Mouse (Mus musculus): ENCODE data around the gene Harbi1.
"Not testable (repeated sequence)": the region's sequence is repeated elsewhere in the genome, so short reads cannot be mapped to it uniquely, and the experiment has no call there.

Gene Harbi1

DNA sequence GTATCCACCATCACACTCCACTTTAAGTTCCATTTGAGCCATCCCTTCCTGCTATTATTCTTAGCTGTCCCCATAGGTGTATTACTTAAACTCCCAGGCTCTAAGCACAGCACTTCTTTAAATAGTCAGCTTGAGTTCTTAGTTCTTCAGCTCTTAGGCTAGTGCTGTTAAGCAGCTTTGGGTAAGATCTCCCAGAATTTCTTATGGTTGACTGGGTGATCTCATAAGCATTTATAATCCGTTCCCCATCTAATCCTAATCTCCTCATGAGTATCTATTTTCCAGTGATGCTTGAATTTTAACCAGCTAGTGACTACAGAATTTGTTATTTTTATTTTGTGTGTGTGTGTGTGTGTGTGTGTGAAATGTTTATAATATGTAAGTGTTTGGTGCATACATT is 4.3 kb downstream of the Harbi1 start:
- DNase-seq (ENCODE audit: low read depth, low spot score), result no peak

DNA sequence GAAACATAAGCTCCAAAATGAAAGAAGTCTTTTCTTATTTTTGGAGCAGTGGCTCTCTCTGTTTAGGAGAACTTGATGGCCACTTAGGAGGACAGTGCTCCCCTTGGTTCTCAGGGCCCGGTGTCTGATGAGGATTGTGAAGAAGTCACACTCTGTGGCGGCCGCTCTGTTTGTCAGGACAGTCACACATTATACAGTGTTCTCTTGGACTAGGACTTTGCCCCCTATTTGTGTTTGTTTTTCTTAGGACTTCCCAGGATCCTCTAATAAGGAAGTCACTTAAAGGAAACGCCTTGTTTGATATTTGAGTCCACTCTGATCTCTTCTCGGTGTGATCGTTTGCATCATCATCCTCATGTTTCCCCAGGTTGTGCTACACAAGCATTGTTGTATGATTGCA is 7.6 kb downstream of the Harbi1 start:
- no peak for DNase-seq (ENCODE audit: low read depth, low spot score)

DNA sequence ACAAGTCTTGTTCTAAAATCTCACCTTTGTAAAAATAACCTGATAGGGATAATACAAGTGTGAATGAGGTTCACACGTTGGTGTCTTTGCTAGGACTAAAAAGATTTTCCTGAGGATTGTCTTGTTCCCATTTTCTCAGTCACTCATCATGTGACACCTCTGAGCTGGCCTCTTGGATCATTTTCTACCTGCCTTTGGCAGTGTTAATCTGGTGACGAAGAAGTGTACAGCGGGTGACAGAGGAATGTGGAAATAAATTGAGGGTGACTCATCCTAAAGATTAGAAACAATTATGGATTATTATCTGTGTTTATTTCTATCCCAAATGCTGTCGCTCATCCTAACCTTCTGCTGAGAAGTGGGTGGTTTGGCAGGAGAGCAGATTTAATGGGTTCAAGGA is 12.7 kb downstream of the Harbi1 start:
- DNase-seq (ENCODE audit: low read depth, low spot score), result no peak

DNA sequence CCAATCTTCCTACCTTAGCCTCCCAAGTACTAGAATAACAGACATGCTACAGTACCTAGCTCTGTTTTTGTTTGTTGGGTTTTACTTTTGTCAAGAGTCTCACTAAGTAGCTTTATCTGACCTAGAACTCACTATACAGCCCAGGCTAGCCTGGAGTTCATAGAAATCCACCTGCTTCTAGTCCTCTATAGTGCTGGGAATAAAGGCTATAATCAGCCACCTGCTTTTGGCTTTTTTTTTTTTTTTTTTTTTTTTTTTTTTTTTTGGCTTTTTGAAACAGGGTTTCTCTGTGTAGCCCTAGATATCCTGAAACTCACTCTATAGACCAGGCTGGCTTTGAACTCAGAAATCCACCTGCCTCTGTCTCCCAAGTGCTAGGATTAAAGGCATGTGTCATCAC is 13.3 kb downstream of the Harbi1 start:
- DNase-seq (ENCODE audit: low read depth, low spot score), result no peak

DNA sequence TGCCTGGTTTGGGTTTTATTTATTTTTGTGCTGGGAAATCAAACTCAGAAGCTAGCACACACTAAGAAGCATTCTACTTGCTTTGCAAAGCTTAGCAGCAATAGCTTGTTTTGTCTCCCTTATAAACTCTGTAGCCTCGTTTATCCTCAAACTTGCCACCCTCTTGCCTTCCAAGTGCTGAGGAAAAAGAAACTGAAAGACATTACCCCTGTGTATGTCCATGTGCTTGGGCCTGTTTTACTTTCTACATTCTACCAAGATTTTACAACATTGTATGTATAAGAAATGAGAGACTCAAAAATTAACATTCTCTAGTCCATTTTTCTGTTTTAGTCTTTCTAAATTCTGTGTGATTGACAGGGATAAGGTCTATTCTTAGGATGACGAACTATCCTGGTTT is 14.1 kb downstream of the Harbi1 start:
- no peak for DNase-seq (ENCODE audit: low read depth, low spot score)

DNA sequence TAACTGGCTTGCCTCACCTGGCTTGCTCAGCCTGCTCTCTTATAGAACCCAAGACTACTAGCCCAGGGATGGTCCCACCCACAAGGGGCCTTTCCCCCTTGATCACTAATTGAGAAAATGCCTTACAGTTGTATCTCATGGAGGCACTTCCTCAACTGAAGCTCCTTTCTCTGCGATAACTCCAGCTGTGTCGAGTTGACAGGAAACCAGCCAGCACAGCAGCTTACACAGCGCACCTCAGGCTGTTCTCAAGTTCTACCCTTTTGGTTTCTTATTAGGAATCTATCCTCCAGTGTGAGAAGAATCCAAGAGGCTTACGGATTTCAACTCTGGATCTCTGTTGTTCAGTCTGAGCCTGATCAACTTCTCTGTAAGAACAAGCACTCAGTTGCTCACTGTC is 14.8 kb downstream of the Harbi1 start:
- DNase-seq (ENCODE audit: low read depth, low spot score), result not testable (repeated sequence)

DNA sequence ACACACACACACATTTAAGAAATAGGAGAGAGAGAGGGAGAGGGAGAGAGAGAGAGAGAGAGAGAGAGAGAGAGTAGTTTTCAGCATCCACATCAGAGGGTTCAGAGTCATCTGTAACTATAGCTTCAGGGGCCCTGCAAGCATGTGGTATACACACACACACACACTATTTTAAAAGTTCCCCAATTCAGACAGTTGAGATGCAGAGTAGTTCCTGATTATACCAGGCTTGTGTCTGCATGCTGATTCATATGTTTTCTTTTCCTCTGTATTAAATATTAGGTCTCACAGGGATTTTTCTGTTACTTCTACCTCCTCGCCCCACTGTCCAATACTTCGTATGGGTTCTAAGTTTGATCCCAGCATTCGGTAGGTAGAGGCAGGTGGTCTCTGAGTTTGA is 16.4 kb downstream of the Harbi1 start:
- no peak for DNase-seq (ENCODE audit: low read depth, low spot score)

DNA sequence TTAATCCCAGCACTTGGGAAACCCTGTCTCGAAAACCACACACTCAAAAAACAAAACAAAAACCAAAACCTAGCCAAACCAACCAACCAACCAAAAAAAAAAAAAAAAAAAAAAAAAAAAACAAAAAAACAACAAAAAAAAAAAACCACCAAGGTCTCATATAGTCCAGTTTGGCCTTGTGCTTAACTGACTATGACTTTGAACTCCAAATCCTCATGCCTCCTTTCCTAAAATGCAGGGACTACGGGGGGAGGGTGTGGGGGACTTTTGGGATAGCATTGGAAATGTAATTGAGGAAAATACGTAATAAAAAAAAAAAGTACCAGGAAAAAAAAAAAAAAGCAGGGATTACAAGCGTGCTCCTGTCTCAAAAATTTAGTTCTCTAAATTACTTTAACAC is 18.9 kb downstream of the Harbi1 start:
- DNase-seq (ENCODE audit: low read depth, low spot score), result no peak

DNA sequence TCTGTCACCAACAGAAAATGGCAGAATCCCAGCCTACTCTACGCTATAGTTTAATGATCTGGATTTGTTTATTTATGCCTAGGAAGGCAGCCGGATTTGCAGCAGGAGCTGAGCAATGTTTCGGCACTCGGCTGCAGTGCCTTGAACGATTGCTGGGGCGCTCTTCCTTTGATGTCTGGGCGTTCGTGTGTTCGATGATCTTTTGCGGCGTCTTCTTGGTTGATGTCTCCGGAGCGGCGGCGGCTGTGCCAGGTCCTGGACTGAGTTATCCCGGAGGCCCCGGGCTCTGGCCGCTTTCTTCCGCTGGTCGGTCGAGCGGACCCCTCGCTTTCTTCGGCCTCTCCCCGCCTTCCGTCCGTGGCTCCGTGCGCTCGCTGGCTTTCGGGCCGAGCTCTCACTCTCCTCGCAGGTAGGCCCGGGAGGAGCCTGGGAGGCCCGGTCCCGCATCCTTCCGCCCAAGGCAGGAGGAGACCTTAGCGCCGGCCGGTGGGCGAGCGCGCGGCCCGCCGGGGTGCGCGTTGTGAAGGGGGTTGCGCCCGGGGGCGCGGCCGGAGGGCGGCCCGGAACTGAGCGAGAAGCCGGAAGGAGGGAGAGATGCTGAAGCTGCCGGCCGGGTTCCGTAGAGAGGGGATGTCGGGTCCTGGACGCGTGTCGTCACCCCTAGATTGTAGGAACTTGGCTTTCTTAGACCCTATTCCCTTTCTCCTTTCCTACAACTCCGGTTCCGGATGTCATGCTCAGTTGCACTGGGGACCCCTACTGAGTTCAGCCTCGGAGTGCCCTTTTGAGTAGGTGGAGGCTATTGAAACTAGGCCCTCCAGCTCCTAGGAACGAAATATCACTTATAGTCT is 19.5 kb downstream of the Harbi1 start, which contains the start of gene Ambra1:
Gene Ambra1 (plus strand): TSS at position 164 of the 851 bp plus-strand sequence.
- peak; percentile 91 for DNase-seq (ENCODE audit: low read depth, low spot score)

DNA sequence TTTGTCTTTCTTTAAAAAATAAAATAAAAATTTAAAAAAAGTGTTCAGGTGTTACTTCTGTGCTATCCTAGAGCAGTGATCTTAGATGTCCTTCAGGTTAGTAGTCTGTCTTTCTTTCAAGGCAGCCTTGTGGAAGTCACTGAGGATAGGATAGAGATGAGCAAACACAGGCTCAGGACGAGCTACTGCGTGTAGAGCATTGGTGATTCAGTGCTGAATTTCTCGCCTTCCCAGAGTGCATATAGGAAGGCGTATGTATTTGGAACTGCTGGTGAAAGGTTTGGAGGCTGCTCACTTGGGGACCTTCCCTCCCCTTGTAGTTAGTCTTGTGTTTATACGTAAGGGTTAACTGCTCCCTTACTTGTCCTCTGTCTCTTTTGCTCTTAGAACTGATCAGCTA is 24.6 kb downstream of the Harbi1 start:
- DNase-seq (ENCODE audit: low read depth, low spot score), result no peak

DNA sequence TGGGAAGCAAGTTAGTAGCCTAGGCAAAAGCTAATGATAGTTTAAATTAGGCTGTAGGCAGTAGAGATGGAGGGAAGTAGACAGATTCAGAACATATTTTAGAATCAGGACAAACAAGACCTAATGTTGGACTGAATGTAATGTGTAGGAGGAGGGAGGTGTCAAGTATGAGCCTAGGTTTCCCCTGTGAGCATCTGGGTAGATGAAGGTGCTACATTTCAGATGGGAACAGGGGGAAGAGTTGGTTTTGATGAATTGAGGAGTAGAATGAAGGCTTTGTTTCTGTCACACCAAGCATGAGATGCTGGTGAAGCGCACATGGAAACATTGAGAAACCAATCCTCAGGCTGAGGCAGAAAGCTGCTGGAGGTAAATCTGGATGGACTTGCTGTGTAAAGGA is 28.9 kb downstream of the Harbi1 start:
- no peak for DNase-seq (ENCODE audit: low read depth, low spot score)

DNA sequence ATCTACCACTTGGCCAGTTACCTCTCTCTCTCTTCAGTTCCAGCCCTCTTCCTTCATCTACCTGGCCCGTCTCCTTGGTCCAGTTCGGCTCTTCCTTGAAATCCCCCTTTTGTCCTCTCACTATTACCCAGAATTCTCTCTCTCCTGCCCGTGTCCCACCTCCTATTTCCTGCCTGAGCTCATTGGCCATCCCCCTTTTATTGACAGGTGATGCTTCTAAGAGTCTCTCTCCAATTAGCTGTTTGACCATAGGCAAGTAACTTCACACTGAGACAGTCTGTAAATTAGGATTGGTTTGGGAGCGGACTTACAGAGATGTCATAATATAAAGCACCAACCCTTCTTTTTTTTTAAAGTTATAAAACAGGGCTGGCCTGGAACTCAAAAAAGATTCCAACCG is 34.0 kb downstream of the Harbi1 start:
- DNase-seq (ENCODE audit: low read depth, low spot score), result no peak

DNA sequence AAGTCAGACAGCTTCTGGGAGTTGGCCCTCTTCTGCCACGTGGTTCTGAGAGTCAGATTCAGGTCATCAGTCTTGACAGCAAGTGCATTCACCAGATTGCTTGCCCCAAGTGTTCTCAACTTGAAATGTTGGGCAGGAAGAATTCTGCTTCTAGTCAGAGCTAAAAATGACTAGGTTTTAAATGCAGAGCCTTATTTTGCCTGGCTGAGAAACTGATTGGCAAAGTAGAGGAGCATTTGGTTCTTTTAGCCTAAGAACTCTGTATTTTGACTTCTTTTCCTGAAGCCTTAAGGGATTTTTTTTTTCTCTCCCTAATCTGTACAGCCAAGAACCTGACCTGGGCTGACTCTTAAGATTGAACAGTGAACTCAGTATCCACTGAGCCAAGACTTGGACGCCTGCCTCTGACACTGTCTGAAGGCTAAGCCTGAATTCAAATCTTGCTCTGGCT is 39.2 kb downstream of the Harbi1 start:
- no peak for DNase-seq (ENCODE audit: low read depth, low spot score)

All from forelimb bud, embryonic 11.5 days (tissue).